Mouse (Mus musculus): ENCODE results near the gene Aaed1.
A peak's percentile ranks its signal among the peaks of the same experiment; 100 is the strongest.

Gene Aaed1

GRCm38 (mm10) chr13:64312024-64312915 is at the start of gene Aaed1:
TSS of gene Aaed1 (minus strand) at chr13:64312710.
- DNase-seq: peak; percentile 94

DNA sequence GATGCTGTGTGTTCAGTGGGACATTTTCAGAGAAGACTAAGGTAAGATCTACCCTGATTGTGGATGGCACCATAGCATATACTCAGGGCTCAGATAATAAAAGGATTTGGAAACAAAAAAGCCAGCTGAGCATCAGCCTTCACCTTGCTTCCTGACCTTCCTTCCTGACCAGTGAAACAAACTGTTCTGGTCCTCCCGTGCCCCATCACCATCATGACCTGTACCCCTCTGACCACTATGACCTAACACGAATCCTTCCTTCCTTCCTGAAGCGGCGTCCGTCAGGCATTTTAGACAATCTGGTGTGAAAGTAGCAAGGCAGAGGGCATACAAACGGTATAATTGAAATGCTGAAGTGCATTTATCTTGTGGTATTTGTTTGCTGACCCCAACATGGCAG is 49.6 kb upstream of the Aaed1 start:
- DNase-seq: no peak

- no peak for DNase-seq
Observed at GRCm38 (mm10) chr13:64361020-64361419, 48.5 kb upstream of the Aaed1 start.

DNA sequence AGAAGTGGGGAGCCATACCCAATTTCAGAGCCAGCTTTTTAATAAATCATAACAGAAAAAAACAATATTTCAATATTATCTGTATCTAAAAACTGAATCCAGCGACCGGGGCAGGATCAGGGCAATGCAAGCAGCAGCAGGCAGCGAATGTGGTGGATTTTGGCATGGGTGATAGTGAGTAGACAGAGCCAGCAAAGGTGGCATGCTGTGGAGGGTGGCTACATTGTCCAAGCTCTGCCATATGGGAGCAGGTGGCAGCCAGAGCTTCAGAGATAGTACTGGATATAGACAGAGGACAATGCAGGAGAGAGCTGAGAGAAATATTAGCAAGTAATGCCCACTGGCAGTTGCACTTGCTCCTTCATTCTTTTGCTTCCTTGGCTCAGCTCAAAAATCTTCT is 47.2 kb upstream of the Aaed1 start:
- no peak for DNase-seq

DNA sequence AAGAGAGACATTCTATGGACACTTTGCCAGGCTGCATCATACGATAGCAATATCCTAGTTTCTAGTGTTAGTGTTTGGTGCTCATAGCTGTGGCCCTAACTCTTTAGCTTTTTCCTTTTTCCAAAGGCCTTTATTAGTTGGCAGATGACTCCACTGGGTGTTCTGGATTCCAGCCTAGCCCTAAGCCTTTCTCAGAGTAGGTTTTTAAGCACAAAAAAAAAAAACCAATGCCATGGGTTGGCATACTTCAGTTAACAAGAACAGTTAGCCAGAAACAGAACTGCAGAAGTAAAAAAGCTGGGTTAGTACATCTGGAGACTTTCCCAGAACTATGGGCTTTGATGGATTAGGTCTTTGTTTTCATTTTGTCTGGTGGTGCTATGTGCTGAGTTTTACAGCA is 46.0 kb upstream of the Aaed1 start:
- DNase-seq: no peak

DNA sequence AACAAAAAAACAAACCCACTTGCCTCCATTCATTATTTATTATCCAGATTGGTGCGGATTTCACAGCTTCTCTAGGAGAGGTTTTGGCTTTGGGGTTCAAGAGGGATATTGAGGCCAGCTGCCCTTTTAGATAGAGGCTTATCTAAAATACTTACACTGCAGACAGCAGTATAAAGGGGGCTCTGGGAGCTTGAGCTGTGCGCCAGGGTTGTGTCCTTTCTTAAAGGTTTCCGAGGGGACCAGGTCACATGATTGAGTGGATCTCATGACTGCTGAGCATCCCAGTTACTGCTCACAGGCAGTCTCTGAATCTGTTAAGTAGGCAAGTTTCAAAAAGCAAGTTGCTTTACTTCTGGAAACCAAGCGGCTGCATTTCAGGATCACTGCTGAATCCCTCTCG is 44.9 kb upstream of the Aaed1 start:
- no peak for DNase-seq

- DNase-seq: no peak
Observed at GRCm38 (mm10) chr13:64349474-64349873, 37.0 kb upstream of the Aaed1 start.

DNA sequence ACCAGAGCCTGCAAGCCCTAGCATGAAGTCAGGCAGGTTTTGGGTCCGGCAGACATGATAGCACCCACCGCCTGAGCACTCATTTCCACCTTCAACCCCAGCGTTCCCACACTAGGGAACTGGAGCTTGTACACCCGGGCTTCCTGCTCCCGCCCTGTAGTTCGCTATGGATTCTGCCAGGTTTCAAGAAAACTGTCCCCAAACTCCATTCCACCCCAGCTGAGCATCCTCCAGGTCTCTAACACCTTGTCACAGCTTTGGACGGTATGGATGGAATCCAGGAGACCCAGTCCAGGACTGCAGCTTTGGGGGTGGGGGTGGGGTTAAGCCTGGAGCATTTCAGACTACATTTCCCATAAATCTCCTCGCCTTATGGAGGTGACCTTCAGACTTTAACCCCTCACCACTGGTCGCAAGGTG is 31.6 kb upstream of the Aaed1 start:
- DNase-seq: peak; percentile 6

- DNase-seq: peak; percentile 13
Observed at GRCm38 (mm10) chr13:64343598-64343997, 31.1 kb upstream of the Aaed1 start.

GRCm38 (mm10) chr13:64335546-64336132 is 23.1 kb upstream of the Aaed1 start:
- DNase-seq: no peak

- DNase-seq: no peak
Observed at GRCm38 (mm10) chr13:64333102-64333501, 20.6 kb upstream of the Aaed1 start.

DNA sequence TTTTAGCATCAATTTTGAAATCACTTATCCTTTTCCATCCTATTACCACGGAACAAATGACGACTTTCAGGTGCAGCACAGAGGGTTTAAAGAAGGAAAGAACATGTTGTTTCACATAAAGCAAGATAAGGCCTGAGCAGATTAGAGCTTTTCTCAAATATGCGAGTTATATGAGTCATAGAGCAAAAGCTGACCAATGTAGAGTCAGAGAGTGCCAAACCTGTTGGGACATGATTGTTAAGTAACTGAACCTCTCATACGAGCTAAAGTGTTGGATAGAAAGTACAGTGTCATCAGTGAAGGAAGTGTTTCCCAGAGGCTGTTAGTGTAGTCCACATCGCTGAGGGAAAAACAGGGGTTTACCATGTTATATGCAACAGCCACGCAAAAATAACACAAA is 19.8 kb upstream of the Aaed1 start:
- no peak for DNase-seq

- no peak for DNase-seq
Observed at GRCm38 (mm10) chr13:64322561-64323281, 10.2 kb upstream of the Aaed1 start.

- no peak for DNase-seq
Observed at GRCm38 (mm10) chr13:64320334-64320733, 7.8 kb upstream of the Aaed1 start.

- DNase-seq: no peak
Observed at GRCm38 (mm10) chr13:64319782-64320181, 7.3 kb upstream of the Aaed1 start.

DNA sequence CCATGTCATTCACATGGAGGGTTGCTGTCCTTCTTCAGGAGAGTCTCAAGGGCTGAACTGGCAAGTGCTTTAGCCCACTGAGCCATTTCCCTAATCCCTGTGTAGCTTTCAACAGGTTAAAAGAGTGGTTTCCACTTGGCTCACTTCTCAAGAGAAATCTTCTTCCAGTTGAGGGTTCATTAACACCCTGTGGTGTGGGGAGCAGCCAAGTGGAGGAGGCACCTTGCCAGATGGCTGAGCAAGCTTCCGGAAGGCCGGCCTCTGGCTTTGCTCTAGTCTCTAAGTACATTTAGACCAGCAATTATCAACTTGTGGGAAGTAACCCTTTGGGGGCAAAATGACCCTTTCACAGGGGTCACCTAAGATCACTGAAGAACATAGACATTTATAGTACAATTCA is 5.8 kb upstream of the Aaed1 start:
- peak; percentile 31 for DNase-seq

DNA sequence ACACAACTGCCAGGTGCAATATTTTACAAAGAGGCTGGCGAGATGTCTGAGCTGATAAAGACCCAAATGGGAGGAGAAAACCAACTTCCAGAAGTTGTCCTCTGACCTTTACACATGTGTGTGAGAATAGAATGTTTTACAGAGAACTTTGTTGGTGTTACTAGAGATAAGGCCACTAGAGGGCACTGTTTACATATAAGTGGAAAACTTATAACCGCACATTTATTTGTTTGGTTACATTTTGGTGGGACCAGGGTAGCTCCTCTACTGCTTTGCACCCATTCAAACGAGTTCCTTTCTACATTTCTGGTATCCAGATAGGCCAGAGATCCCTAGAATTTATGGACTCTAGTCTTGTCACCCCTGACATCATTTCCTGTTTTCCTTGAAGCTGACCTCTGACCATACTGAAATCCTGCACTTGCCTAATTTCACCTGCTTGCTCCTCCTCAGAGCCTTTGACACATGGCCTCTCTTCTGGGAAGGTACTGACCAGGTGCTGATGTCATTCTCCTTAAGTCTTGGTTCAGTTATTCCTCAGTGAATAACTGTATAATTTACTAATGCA is 3.1 kb upstream of the Aaed1 start:
- DNase-seq: peak; percentile 34

GRCm38 (mm10) chr13:64314041-64314440 is 1.5 kb upstream of the Aaed1 start:
- DNase-seq: no peak

DNA sequence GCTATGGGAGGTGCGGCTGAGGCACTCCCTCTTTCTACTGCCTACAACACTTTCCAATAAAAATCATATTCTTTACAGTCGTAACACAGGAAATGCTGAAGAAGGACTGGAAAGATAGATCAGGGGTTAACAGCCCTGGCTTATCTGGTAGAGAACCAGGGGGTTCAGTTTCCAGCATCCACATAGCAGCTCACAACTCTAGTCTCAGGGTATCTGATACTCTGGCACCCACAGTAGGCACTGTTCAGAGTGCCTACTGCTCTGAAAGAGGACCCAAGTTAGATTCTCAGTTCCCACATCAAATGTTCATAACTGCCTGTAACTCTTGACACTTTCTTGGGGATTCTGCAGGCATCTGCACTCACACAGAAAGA is 393 bp upstream of the Aaed1 start:
- no peak for DNase-seq

- no peak for DNase-seq
Observed at GRCm38 (mm10) chr13:64311266-64311665, 1.2 kb downstream of the Aaed1 start.

- DNase-seq: no peak
Observed at GRCm38 (mm10) chr13:64310585-64310984, 1.9 kb downstream of the Aaed1 start.

GRCm38 (mm10) chr13:64309842-64310241 is 2.7 kb downstream of the Aaed1 start:
- no peak for DNase-seq

GRCm38 (mm10) chr13:64309036-64309435 is 3.5 kb downstream of the Aaed1 start:
- DNase-seq: no peak

GRCm38 (mm10) chr13:64307508-64307907 is 5.0 kb downstream of the Aaed1 start:
- no peak for DNase-seq

Measured in lung, postnatal 14 days (tissue).